Mouse (Mus musculus): ENCODE measurements around the gene B3galt1. TPM values are rescaled to one million over a fixed set of nuclear protein-coding genes. Genes with fewer than 3 reads are reported as not detected.

The B3galt1 gene
- polyA plus RNA-seq, 1 experiment, result not detected

DNA sequence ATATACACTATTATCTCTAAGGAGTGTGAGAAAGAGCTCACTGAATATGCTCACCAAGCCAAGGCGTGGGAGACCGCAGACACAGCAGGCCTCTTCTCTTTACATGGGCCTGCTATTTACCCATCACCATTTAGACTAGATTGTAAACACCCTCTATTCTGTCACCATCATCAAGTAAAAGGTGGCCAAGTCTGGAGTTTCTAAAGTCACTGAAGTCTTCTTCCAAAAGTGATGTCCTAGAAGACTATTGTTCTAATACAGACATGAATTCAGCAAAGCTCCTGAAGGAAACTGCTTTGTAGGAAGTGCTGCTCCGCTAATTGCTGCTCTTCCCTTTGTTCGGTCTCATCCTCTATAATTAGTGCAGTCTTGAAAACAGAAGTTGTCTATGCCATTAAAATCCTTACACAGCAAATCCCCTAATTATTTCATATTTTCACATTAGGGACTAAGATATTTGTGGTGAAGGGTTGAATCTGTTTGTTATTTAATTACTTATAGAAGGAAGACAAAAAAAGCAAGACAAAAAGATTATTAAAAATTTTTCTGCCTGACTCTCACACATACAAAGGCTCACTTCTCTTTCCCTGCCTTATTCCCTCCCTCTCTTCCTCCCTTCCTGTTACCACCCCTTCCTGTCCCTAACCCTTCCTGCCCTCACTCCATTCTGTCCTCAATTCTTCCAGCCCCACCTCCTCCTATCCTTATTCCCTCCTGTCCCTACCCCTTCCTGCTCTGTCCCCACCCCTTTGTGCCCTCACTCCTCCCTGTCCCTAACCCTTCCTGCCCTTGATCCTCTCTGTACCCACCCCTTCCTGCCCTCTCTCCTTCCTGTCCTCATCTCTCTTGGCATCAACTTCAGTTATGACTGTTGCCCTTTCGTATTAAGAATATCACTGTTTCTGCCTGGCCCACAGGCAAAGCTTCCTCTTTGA lies 514.0 kb downstream of the B3galt1 start:
- Histone ChIP-seq H3K4me3 (replicated peaks) (no peak overlapping the region), H3K36me3 (replicated peaks; ENCODE audit: low read length) (no peaks in the 10 kb centered on the region), H3K4me1 (no peaks in the 10 kb centered on the region), H3K27me3 (replicated peaks) (no peaks in the 10 kb centered on the region), H3K9me3 (peaks cover 22% of the 10 kb centered on the region)
- TF ChIP-seq FLI1 (IDR thresholded peaks at IDR 0.05; ENCODE audit: low read length), result no peak
- no peak for TF ChIP-seq GATA1 (IDR thresholded peaks at IDR 0.05; ENCODE audit: borderline replicate concordance, low read length)

DNA sequence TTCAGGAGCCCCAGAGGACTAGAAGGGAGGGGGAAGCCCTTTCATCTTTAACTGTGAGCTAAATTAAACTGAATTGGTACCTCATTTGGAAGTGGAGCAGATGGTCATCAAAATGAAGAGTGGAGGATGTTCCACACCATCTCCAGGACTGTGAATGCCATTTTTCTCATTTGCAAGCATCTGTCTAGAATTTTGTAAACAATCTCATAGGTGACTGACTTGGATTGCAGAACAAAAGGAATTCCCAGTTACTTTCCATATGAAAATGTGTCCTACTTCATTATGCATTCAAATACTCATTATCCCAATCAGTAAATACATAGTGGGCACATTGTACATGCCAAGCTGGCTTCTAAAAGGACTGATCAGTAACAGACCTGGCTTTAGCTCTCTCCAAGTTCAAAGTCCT lies 515.2 kb downstream of the B3galt1 start:
- no peak overlapping the region for H3K4me3 ChIP-seq (replicated peaks)
- no peaks in the 10 kb centered on the region for H3K4me1 ChIP-seq
- H3K27me3 ChIP-seq (replicated peaks), result no peaks in the 10 kb centered on the region
- TF ChIP-seq GATA1 (IDR thresholded peaks at IDR 0.05; ENCODE audit: borderline replicate concordance, low read length) (no peak), FLI1 (IDR thresholded peaks at IDR 0.05; ENCODE audit: low read length) (no peak)
- H3K9me3 ChIP-seq, result peaks cover 23% of the 10 kb centered on the region
- H3K36me3 ChIP-seq (replicated peaks; ENCODE audit: low read length), result no peaks in the 10 kb centered on the region

DNA sequence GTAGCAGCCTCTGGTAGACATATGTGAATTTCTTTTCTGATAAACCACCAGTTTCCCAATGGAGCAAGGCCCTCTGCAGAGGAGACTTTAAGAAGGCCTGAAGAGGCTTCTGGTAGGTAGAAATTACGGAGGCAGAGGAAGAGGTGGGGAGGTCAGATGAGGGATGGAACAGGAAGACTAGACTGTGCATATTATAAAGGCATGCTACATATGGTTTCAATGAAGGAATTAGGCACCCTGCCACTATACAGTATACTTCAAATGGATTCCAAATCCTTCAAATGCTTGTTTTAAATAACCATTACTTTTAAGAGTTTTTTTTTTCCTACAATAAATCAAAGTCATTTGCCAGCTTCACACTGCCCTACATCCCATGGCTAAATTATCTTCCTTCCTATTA lies 518.8 kb downstream of the B3galt1 start:
- peaks cover 33% of the 10 kb centered on the region for H3K9me3 ChIP-seq
- no peak overlapping the region for H3K4me3 ChIP-seq (replicated peaks)
- TF ChIP-seq FLI1 (IDR thresholded peaks at IDR 0.05; ENCODE audit: low read length) (no peak), GATA1 (IDR thresholded peaks at IDR 0.05; ENCODE audit: borderline replicate concordance, low read length) (no peak)

DNA sequence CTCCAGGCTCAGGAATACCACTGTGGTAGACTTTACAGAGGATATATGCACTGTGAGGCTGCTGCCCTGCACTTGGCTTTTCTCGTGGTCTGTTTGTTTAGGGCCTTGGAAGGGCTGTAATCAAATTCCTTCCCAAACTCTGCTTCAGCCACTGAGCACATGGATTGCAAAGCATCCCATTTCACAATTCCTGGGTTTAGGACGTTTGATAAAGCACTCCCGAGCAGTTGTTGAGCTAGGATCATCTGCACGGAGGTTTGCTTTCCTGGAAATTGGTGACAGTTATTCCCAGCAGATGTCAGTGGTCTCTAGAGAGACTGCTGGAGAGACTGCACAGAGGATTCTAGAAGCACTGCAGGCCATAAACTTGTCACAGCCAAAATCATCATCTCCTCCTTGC lies 520.4 kb downstream of the B3galt1 start:
- Histone ChIP-seq H3K27me3 (replicated peaks) (no peaks in the 10 kb centered on the region), H3K4me3 (replicated peaks) (no peak overlapping the region), H3K36me3 (replicated peaks; ENCODE audit: low read length) (no peaks in the 10 kb centered on the region), H3K4me1 (no peaks in the 10 kb centered on the region), H3K9me3 (peaks cover 29% of the 10 kb centered on the region)
- no peak for TF ChIP-seq GATA1 (IDR thresholded peaks at IDR 0.05; ENCODE audit: borderline replicate concordance, low read length)
- TF ChIP-seq FLI1 (IDR thresholded peaks at IDR 0.05; ENCODE audit: low read length), result no peak

More for the DNA sequence above, 518.8 kb downstream of the B3galt1 start:
- no peaks in the 10 kb centered on the region for H3K36me3 ChIP-seq (replicated peaks; ENCODE audit: low read length)
- H3K4me1 ChIP-seq, result no peaks in the 10 kb centered on the region
- no peaks in the 10 kb centered on the region for H3K27me3 ChIP-seq (replicated peaks)

DNA sequence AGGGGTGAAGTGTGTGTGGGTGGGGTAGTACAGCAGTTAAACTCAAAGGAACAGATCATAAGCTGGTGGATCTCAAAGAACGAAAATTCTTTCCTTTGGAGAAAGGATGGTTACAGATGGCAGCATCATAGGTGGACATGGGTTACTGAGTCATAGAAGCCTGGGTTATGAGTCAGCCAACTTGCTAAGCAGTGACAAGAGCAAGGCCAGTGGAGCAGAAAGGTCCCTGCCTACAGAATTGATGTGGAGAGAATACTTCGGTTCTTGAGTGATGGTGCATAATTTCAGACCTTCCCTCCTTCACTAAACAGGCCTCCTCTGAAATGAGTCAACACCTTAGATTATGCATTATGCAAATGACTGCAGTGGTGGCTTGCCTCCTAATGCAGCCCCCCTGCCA lies 525.9 kb downstream of the B3galt1 start:
- peaks cover 10% of the 10 kb centered on the region; the same call in 1 of the 2 replicates for H3K9me3 ChIP-seq
- H3K27me3 ChIP-seq (replicated peaks), result no peaks in the 10 kb centered on the region
- TF ChIP-seq FLI1 (IDR thresholded peaks at IDR 0.05; ENCODE audit: low read length), result no peak
- TF ChIP-seq GATA1 (IDR thresholded peaks at IDR 0.05; ENCODE audit: borderline replicate concordance, low read length), result no peak
- H3K4me3 ChIP-seq (replicated peaks), result no peak overlapping the region
- no peaks in the 10 kb centered on the region for H3K4me1 ChIP-seq
- no peaks in the 10 kb centered on the region for H3K36me3 ChIP-seq (replicated peaks; ENCODE audit: low read length)

DNA sequence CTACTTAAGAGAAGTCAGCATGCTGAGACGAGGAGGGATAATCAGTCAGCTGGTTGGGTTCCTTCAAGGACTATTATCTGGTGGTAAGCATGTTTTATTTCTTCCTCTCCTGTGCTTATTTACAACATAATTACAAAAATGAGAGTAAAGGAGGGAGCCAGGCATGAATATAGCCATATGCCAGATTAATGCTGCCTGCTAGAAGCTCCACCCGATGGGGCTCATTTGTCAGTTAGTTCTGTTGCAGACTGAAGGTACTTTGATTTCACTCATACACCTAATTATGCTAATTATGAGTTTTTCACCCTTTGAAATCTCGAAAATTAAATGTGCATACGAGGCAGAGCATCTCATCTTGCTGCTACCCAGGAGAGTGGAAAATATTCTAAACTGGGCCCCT lies 539.0 kb downstream of the B3galt1 start:
- no peak overlapping the region for H3K4me3 ChIP-seq (replicated peaks)
- TF ChIP-seq FLI1 (IDR thresholded peaks at IDR 0.05; ENCODE audit: low read length) (no peak), GATA1 (IDR thresholded peaks at IDR 0.05; ENCODE audit: borderline replicate concordance, low read length) (no peak)
- H3K27me3 ChIP-seq (replicated peaks), result no peaks in the 10 kb centered on the region
- H3K9me3 ChIP-seq, result no peaks in the 10 kb centered on the region; the same call in 1 of the 2 replicates
- no peaks in the 10 kb centered on the region for H3K4me1 ChIP-seq
- H3K36me3 ChIP-seq (replicated peaks; ENCODE audit: low read length), result no peaks in the 10 kb centered on the region

DNA sequence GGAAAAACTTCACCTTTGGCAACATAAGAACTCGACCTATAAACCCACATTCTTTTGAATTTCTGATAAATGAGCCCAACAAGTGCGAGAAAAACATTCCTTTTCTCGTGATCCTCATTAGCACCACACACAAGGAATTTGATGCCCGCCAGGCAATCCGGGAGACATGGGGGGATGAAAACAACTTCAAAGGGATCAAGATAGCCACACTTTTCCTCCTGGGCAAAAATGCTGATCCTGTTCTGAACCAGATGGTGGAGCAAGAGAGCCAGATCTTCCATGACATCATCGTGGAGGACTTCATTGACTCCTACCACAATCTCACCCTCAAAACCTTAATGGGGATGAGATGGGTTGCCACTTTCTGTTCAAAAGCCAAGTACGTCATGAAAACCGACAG lies 552.4 kb downstream of the B3galt1 start:
- TF ChIP-seq GATA1 (IDR thresholded peaks at IDR 0.05; ENCODE audit: borderline replicate concordance, low read length) (no peak), FLI1 (IDR thresholded peaks at IDR 0.05; ENCODE audit: low read length) (no peak)
- no peaks in the 10 kb centered on the region for H3K27me3 ChIP-seq (replicated peaks)
- no peaks in the 10 kb centered on the region for H3K36me3 ChIP-seq (replicated peaks; ENCODE audit: low read length)
- peaks cover 15% of the 10 kb centered on the region for H3K9me3 ChIP-seq
- H3K4me1 ChIP-seq, result no peaks in the 10 kb centered on the region
- no peak overlapping the region for H3K4me3 ChIP-seq (replicated peaks)

DNA sequence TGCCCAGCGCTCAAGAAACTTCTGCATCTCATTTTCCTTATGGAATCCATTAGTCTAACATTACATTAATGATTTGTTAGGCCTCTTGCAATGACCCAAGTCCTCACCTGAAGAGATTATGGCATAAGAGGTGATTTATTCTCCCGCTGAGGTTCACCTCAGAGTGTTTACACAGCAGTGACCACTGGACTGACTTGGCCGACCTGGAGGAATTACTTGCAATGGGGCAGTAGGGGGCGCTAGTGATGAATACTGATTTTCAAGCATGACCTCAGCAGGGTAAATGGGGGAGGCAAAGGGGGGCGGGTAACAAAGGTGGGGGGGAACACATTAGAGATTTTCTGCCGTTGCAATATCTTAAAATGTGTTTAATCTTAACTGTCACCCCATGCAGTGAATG lies 559.1 kb downstream of the B3galt1 start:
- no peaks in the 10 kb centered on the region for H3K4me1 ChIP-seq
- H3K36me3 ChIP-seq (replicated peaks; ENCODE audit: low read length), result no peaks in the 10 kb centered on the region
- no peaks in the 10 kb centered on the region for H3K27me3 ChIP-seq (replicated peaks)
- TF ChIP-seq FLI1 (IDR thresholded peaks at IDR 0.05; ENCODE audit: low read length) (no peak), GATA1 (IDR thresholded peaks at IDR 0.05; ENCODE audit: borderline replicate concordance, low read length) (no peak)
- no peaks in the 10 kb centered on the region for H3K9me3 ChIP-seq
- H3K4me3 ChIP-seq (replicated peaks), result no peak overlapping the region

DNA sequence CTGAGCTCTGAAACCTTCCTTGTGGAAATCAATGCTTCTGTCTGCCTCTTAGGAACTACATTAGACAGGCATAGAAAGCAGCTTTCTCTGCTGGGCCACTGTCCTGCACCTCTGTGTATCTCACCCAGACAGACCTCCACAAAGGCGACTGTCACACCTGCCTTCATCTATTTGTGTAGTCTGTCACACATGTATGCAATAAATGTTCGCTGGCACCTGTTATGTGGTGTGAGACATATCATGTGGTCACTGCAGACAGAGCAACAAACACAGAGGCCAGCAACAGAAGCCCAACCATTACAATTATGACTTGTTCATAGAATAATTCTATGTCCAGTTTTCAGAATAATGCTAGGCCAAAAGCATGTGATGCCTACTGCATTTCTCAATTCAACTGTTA lies 575.4 kb downstream of the B3galt1 start:
- H3K27me3 ChIP-seq (replicated peaks), result no peaks in the 10 kb centered on the region
- no peaks in the 10 kb centered on the region for H3K4me1 ChIP-seq
- H3K9me3 ChIP-seq, result peaks cover 18% of the 10 kb centered on the region; the same call in 1 of the 2 replicates
- H3K4me3 ChIP-seq (replicated peaks), result no peak overlapping the region
- H3K36me3 ChIP-seq (replicated peaks; ENCODE audit: low read length), result no peaks in the 10 kb centered on the region
- TF ChIP-seq FLI1 (IDR thresholded peaks at IDR 0.05; ENCODE audit: low read length) (no peak), GATA1 (IDR thresholded peaks at IDR 0.05; ENCODE audit: borderline replicate concordance, low read length) (no peak)

DNA sequence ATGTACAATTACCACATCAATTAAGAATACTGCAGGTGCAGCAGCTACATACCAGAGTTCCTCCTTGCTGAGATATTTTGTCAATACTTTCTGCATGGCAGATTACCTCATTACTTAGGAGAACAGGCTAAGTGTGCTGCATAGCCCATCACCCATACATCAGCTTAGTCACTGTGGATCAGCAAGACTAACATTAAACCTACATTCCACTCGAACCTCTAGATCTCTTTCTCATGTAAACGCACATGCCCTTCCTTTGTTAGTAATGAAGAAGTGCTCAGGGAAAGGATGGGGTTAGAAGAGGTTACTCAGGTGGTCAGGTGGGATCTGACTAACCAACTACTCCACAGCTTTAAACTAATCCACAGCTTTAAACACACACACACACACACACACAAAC lies 577.6 kb downstream of the B3galt1 start:
- no peak for TF ChIP-seq FLI1 (IDR thresholded peaks at IDR 0.05; ENCODE audit: low read length)
- no peak for TF ChIP-seq GATA1 (IDR thresholded peaks at IDR 0.05; ENCODE audit: borderline replicate concordance, low read length)
- H3K36me3 ChIP-seq (replicated peaks; ENCODE audit: low read length), result no peaks in the 10 kb centered on the region
- H3K9me3 ChIP-seq, result peaks cover 18% of the 10 kb centered on the region; the same call in 1 of the 2 replicates
- H3K27me3 ChIP-seq (replicated peaks), result no peaks in the 10 kb centered on the region
- no peaks in the 10 kb centered on the region for H3K4me1 ChIP-seq
- H3K4me3 ChIP-seq (replicated peaks), result no peak overlapping the region
